Mouse (Mus musculus) CH12.LX (cell line): ENCODE measurements around the gene Dhcr24. TPM values are rescaled to one million over a fixed set of nuclear protein-coding genes. Genes with fewer than 3 reads are reported as not detected.

ENCODE experiments used
- DNase-seq: peaks from one replicate; pipeline ENCODE4 v3.0.0-alpha.2; 2013; ENCODE audit errors: extremely low read depth
- H3K27ac ChIP-seq: 2 replicates; pipeline ENCODE4 v1.5.1; 2012; ENCODE audit warnings: low read depth, mild to moderate bottlenecking, control low read depth, moderate library complexity; ENCODE audit not compliant: insufficient read depth
- H3K27me3 ChIP-seq: replicated peaks from 2 replicates; pipeline ENCODE3; 2012; ENCODE audit warnings: inconsistent platforms
- H3K36me3 ChIP-seq, 2 experiments: replicated peaks in 1 of 2; 2 replicates each; pipeline versions ENCODE3 to v1.6.1; 2012; ENCODE audit warnings: inconsistent platforms in 1 of 2, low read length in 1 of 2, mild to moderate bottlenecking in 1 of 2, mixed read lengths in 1 of 2, moderate library complexity in 1 of 2; ENCODE audit not compliant: control insufficient read depth in 1 of 2, insufficient read depth in 1 of 2
- H3K4me1 ChIP-seq, 2 experiments: 2 replicates each; pipeline ENCODE4 v1.6.1; 2012; ENCODE audit warnings: inconsistent platforms in 1 of 2, moderate library complexity in 1 of 2; ENCODE audit not compliant: insufficient read depth in 2 of 2, control insufficient read depth in 1 of 2
- H3K4me2 ChIP-seq: 2 replicates; pipeline ENCODE4 v1.6.1; 2012; ENCODE audit warnings: low read depth, mild to moderate bottlenecking, control low read depth; ENCODE audit not compliant: poor library complexity, insufficient read depth, severe bottlenecking
- H3K4me3 ChIP-seq, 3 experiments: fragments of 150-350 bp in 1 of 3; sonication (generic) in 1 of 3; replicated peaks in 1 of 3; 2 replicates each; pipeline versions ENCODE3 to v1.5.1; 2011 to 2012; ENCODE audit warnings: low read depth in 2 of 3, low read length in 2 of 3, mild to moderate bottlenecking in 2 of 3, moderate library complexity in 2 of 3, control low read depth in 1 of 3, improper control_type of control experiment in 1 of 3, inconsistent platforms in 1 of 3, mixed read lengths in 1 of 3; ENCODE audit not compliant: poor library complexity in 1 of 3
- H3K79me2 ChIP-seq: replicated peaks from 2 replicates; pipeline ENCODE4 v1.6.1; 2012; ENCODE audit warnings: mild to moderate bottlenecking, moderate library complexity; ENCODE audit not compliant: control insufficient read depth, poor library complexity, insufficient read depth, severe bottlenecking; ENCODE audit errors: extremely low read depth
- H3K9ac ChIP-seq: 2 replicates; pipeline ENCODE4 v1.6.1; 2012; ENCODE audit warnings: low read depth, mild to moderate bottlenecking, control low read depth, moderate library complexity; ENCODE audit not compliant: insufficient read depth
- H3K9me3 ChIP-seq: replicated peaks from 2 replicates; pipeline ENCODE3; 2012; ENCODE audit warnings: low read length, inconsistent platforms, mixed read lengths
- BHLHE40 ChIP-seq: IDR thresholded peaks from 2 replicates; pipeline ENCODE4 v1.6.1; 2011; ENCODE audit warnings: mild to moderate bottlenecking, low read depth, low read length, improper control_type of control experiment
- CTCF ChIP-seq, 2 experiments: IDR thresholded peaks in 1 of 2; conservative IDR thresholded peaks in 1 of 2; 2 replicates each; pipeline ENCODE4 v1.5.1; 2011 to 2012; ENCODE audit warnings: low read depth in 2 of 2, low read length in 2 of 2, improper control_type of control experiment in 1 of 2, inconsistent platforms in 1 of 2, mild to moderate bottlenecking in 1 of 2, moderate library complexity in 1 of 2
- E2F4 ChIP-seq: IDR thresholded peaks from 2 replicates; pipeline ENCODE4 v1.6.1; 2011; ENCODE audit warnings: low read depth, low read length, improper control_type of control experiment; ENCODE audit not compliant: insufficient replicate concordance
- EP300 ChIP-seq: IDR thresholded peaks from 2 replicates; pipeline ENCODE4 v1.6.1; 2011; ENCODE audit warnings: low read length, improper control_type of control experiment
- IRF4 ChIP-seq: IDR thresholded peaks from 2 replicates; pipeline ENCODE4 v1.6.1; 2014; ENCODE audit warnings: low read depth, mild to moderate bottlenecking, inconsistent platforms, low read length, improper control_type of control experiment
- JUN ChIP-seq: IDR thresholded peaks from 2 replicates; pipeline ENCODE4 v1.6.1; 2011; ENCODE audit warnings: low read depth, mild to moderate bottlenecking, low read length, improper control_type of control experiment, moderate library complexity; ENCODE audit not compliant: insufficient read depth
- MAZ ChIP-seq: IDR thresholded peaks from 2 replicates; pipeline ENCODE4 v1.6.1; 2012; ENCODE audit warnings: low read depth, mild to moderate bottlenecking, inconsistent platforms, low read length, improper control_type of control experiment, moderate library complexity
- MEF2A ChIP-seq: IDR thresholded peaks from 2 replicates; pipeline ENCODE4 v1.6.1; 2014; ENCODE audit warnings: low read depth, mild to moderate bottlenecking, inconsistent platforms, low read length, improper control_type of control experiment, borderline replicate concordance
- NRF1 ChIP-seq: IDR thresholded peaks from 2 replicates; pipeline ENCODE4 v1.6.1; 2014; ENCODE audit warnings: low read depth, mild to moderate bottlenecking, inconsistent platforms, low read length, improper control_type of control experiment, moderate library complexity
- POLR2AphosphoS2 ChIP-seq: IDR thresholded peaks from 2 replicates; pipeline ENCODE4 v1.6.1; 2011; ENCODE audit warnings: low read depth, low read length, improper control_type of control experiment
- RCOR1 ChIP-seq: conservative IDR thresholded peaks from 2 replicates; pipeline ENCODE4 v1.6.1; 2012; ENCODE audit warnings: low read depth, mild to moderate bottlenecking, inconsistent platforms, low read length, improper control_type of control experiment
- SIN3A ChIP-seq: IDR thresholded peaks from 2 replicates; pipeline ENCODE4 v1.6.1; 2012; ENCODE audit warnings: low read length, improper control_type of control experiment, inconsistent platforms
- SMC3 ChIP-seq: IDR thresholded peaks from 2 replicates; pipeline ENCODE4 v1.6.1; 2011; ENCODE audit warnings: low read depth, low read length, improper control_type of control experiment
- TBP ChIP-seq: conservative IDR thresholded peaks from 2 replicates; pipeline ENCODE4 v1.6.1; 2011; ENCODE audit warnings: low read depth, low read length, improper control_type of control experiment
- TCF12 ChIP-seq: IDR thresholded peaks from 2 replicates; pipeline ENCODE4 v1.6.1; 2014; ENCODE audit warnings: low read depth, mild to moderate bottlenecking, inconsistent platforms, low read length, improper control_type of control experiment
- USF1 ChIP-seq: IDR thresholded peaks from 2 replicates; pipeline ENCODE4 v1.6.1; 2014; ENCODE audit warnings: low read depth, mild to moderate bottlenecking, inconsistent platforms, low read length, improper control_type of control experiment
- USF2 ChIP-seq: conservative IDR thresholded peaks from 2 replicates; pipeline ENCODE4 v1.6.1; 2011; ENCODE audit warnings: low read depth, low read length, improper control_type of control experiment
- ZC3H11A ChIP-seq: IDR thresholded peaks from 2 replicates; pipeline ENCODE4 v1.6.1; 2012; ENCODE audit warnings: low read depth, mild to moderate bottlenecking, inconsistent platforms, low read length, improper control_type of control experiment
- ZMIZ1 ChIP-seq: IDR thresholded peaks from 2 replicates; pipeline ENCODE4 v1.6.1; 2012; ENCODE audit warnings: low read depth, mild to moderate bottlenecking, inconsistent platforms, low read length, improper control_type of control experiment
- ZNF384 ChIP-seq: IDR thresholded peaks from 2 replicates; pipeline ENCODE4 v1.6.1; 2012; ENCODE audit warnings: low read depth, low read length, improper control_type of control experiment, inconsistent platforms
- dilution Hi-C: fragments of 300-500 bp; cut with MboI; formaldehyde crosslinking; loops from 2 replicates; pipeline ENCODE4 v1.14.3; 2020; ENCODE audit warnings: low sequenced_read_pairs; ENCODE audit not compliant: extremely low pct_unique_long_range_greater_than_20kb, extremely low pct_ligation_motif_present
- in situ Hi-C: fragments of 300-500 bp; cut with MboI; formaldehyde crosslinking; loops from 3 replicates; pipeline ENCODE4 v1.14.3; 2019; ENCODE audit warnings: low sequenced_read_pairs, low pct_ligation_motif_present, low pct_unique_long_range_greater_than_20kb, mixed read lengths
- polyA plus RNA-seq: library from polyadenylated mRNA; unstranded; fragments of >175 nt; gene quantifications from 2 replicates; pipeline ENCODE4 v1.2.1, GENCODE M21; 2012; ENCODE audit warnings: low read depth; ENCODE audit not compliant: insufficient read length
- total RNA-seq, 2 experiments: library from RNA; depleted of rRNA; stranded (reverse); fragments of 300-350 nt in 1 of 2; fragments of >200 nt in 1 of 2; gene quantifications; 2 replicates each; pipeline ENCODE4 v1.2.3; 2012 to 2014

Gene Dhcr24
- total and polyA plus RNA-seq, 3 experiments: 41.4 to 90.5 (median 46.9) TPM

GRCm38 (mm10) chr4:106590142-106590541 is 29.3 kb downstream of the Dhcr24 start:
- no peaks in the 10 kb centered on the region for H3K79me2 ChIP-seq
- TF ChIP-seq ZMIZ1 (no peak), USF1 (peak; percentile 2; the same call in 1 of the 2 replicates)
- DNase-seq: no peak
- peaks cover 35 to 63% of the 10 kb centered on the region in 2 experiments for H3K36me3 ChIP-seq
- no peak overlapping the region for H3K4me3 ChIP-seq
- dilution Hi-C loops (no loop called here), in situ Hi-C loops (no loop called here)
- H3K4me1 ChIP-seq: peaks cover 0 to 34% of the 10 kb centered on the region in 2 experiments; a peak in 2 of 4 replicates
- no peaks in the 10 kb centered on the region for H3K27me3 ChIP-seq
- H3K9me3 ChIP-seq: no peaks in the 10 kb centered on the region
- no peak overlapping the region for H3K27ac ChIP-seq
- H3K9ac ChIP-seq: no peak overlapping the region
- H3K4me2 ChIP-seq: no peak overlapping the region

GRCm38 (mm10) chr4:106590871-106591270 is 30.0 kb downstream of the Dhcr24 start:
- Histone ChIP-seq H3K79me2 (no peaks in the 10 kb centered on the region), H3K36me3 (peaks cover 30 to 56% of the 10 kb centered on the region in 2 experiments), H3K4me3 (no peak overlapping the region), H3K4me1 (peaks cover 0 to 38% of the 10 kb centered on the region in 2 experiments; a peak in 2 of 4 replicates), H3K4me2 (no peak overlapping the region), H3K27me3 (no peaks in the 10 kb centered on the region), H3K27ac (no peak overlapping the region), H3K9me3 (no peaks in the 10 kb centered on the region), H3K9ac (no peak overlapping the region)
- TF ChIP-seq SIN3A (no peak), NRF1 (no peak), JUN (no peak), ZMIZ1 (no peak), ZNF384 (no peak), BHLHE40 (no peak), RCOR1 (no peak), MEF2A (no peak), SMC3 (no peak), CTCF (conservative IDR thresholded peaks at IDR 0.05 in 1 of 2, IDR thresholded peaks at IDR 0.05 in 1 of 2; ENCODE audit: low read depth in 2 of 2, low read length in 2 of 2) (no peak), IRF4 (no peak), EP300 (no peak), E2F4 (no peak), TBP (no peak), ZC3H11A (no peak), POLR2AphosphoS2 (no peak; the same call in 1 of the 2 replicates), USF2 (no peak), TCF12 (no peak), MAZ (no peak)
- dilution Hi-C loops: no loop called here
- in situ Hi-C loops: no loop called here
- no peak for DNase-seq
